8 mouse cellular contexts compared by ENCODE assay signal in the genomic region with DNA sequence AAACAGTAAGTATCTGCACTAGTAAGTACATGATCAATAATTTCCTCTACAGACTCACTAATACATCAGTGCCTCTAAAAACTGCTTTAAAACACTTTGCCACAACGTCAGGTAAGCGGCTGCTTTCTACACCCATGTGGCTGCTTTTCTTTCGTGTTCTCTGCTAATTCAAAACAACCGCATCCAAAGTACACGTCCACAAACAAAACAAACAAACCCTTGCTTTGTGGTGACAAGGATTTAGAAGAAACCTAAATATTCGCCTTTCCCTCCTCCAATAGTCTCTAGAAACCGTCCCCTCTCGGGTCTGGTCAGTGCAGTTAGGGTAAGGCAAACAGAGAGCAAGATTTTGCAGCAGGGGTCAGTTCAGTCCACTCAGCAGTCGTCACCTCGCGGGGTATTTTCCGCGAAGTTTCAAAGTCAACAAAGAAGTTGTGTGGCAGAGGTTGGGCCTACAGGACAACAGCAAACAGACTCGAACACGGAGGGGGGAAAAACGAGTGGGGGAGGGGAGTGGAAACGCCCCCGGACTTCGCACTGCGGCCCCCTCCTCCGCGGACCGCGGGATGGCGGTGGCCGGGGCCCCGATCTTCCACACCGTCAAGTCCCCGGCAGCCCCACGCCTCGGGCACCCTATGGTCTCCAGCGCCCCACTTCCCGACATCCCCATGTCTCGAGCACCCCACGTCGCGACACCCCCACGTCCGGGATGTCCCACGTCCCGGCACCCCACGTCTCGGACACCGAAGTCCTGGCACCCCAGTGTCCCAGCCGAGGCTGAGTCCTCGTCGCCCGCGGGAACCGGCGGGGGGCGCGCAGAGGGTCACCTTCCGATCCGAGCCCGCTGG. TPM values are rescaled to one million over a fixed set of nuclear protein-coding genes. Genes with fewer than 3 reads are reported as not detected.
DNase-seq lines count a peak whose midpoint lies in the region; ATAC-seq and TF ChIP-seq lines count a peak whose summit lies in the region.

No protein-coding gene starts in this region.

- H3K4me1 ChIP-seq in kidney, adult 2 months (ENCODE audit: control insufficient read depth, insufficient read depth, low read length): peaks cover 2% of the 10 kb centered on the region; the same call in 1 of the 2 replicates
- H3K4me1 ChIP-seq in neural tube, embryonic 15.5 days: peaks cover 26% of the 10 kb centered on the region

- 1% methylated on average over 54 of the region's 56 CpGs for WGBS in kidney, adult 2 months
- under 1% methylated on average over 54 of the region's 56 CpGs for WGBS in neural tube, embryonic 15.5 days

- no peaks in the 10 kb centered on the region for H3K36me3 ChIP-seq in kidney, adult 2 months (ENCODE audit: control insufficient read depth, insufficient read depth, low read length)
- H3K36me3 ChIP-seq in neural tube, embryonic 15.5 days: no peaks in the 10 kb centered on the region

- peak overlapping the region; percentile 98 for H3K4me3 ChIP-seq in kidney, adult 2 months (ENCODE audit: insufficient read depth, low read depth, low read length)
- peak overlapping the region; percentile 80 for H3K4me3 ChIP-seq in neural tube, embryonic 15.5 days (replicated peaks)

- H3K9ac ChIP-seq in neural tube, embryonic 15.5 days (replicated peaks): peak overlapping the region; percentile 83

- ATAC-seq in neural tube, embryonic 15.5 days (ENCODE audit: low FRiP score): peak; percentile 56

- peak overlapping the region; percentile 94 for H3K27ac ChIP-seq in kidney, adult 2 months (ENCODE audit: insufficient read depth, low read depth, low read length)
- H3K27ac ChIP-seq in neural tube, embryonic 15.5 days (replicated peaks): peak overlapping the region; percentile 98

- H3K4me2 ChIP-seq in neural tube, embryonic 15.5 days: peak overlapping the region; percentile 64

- no peak for TF ChIP-seq CTCF in kidney, adult 2 months (conservative IDR thresholded peaks at IDR 0.05; ENCODE audit: insufficient read depth, insufficient read length, low read depth, low read length)

- H3K9me3 ChIP-seq in neural tube, embryonic 15.5 days (replicated peaks): no peaks in the 10 kb centered on the region

- TF ChIP-seq POLR2A in kidney, adult 2 months (IDR thresholded peaks at IDR 0.05; ENCODE audit: low read depth, low read length): no peak

- peak; percentile 44 for DNase-seq in urinary bladder, adult 2 months (ENCODE audit: low spot score)
- no peak for DNase-seq in urinary bladder, postnatal 10 days (ENCODE audit: low spot score)
- DNase-seq in embryo, embryonic 10 days (ENCODE audit: low spot score): peak; percentile 51
- peak; percentile 21 to 24 for DNase-seq in heart, adult 9 months (ENCODE audit: low spot score in 2 of 2)
- peak; percentile 71 for DNase-seq in kidney, adult 2 months
- peak; percentile 38 to 44 for DNase-seq in lung, adult 18-20 months
- DNase-seq in thymus, postnatal 14 days: peak; percentile 70

- H3K27me3 ChIP-seq in kidney, adult 2 months (replicated peaks; ENCODE audit: control insufficient read depth, insufficient read depth, low read length): no peaks in the 10 kb centered on the region
- no peaks in the 10 kb centered on the region for H3K27me3 ChIP-seq in neural tube, embryonic 15.5 days (replicated peaks)

RNA-seq across cellular contexts. Expression of gene March6, which starts 0.8 kb away (rescaled TPM):
- 29.9 and 37.2 TPM in 2 replicates for polyA plus RNA-seq in urinary bladder, adult 2 months (2012; rRNA removed)
- 36.1 and 46.6 TPM in 2 replicates for polyA plus RNA-seq in kidney, adult 2 months (2012; rRNA removed)
- 57.8 and 63.2 TPM in 2 replicates for polyA plus RNA-seq in neural tube, embryonic 15.5 days (2015; fragmentation: Nextera tagmentation; extraction: Ambion mirVana)

RNA-seq across cellular contexts. Expression of gene Cmbl, which starts 35.2 kb away (rescaled TPM):
- polyA plus RNA-seq in urinary bladder, adult 2 months (2012; rRNA removed): 57.5 and 62.9 TPM in 2 replicates
- 343 and 361 TPM in 2 replicates for polyA plus RNA-seq in kidney, adult 2 months (2012; rRNA removed)
- 6.9 and 7.7 TPM in 2 replicates for polyA plus RNA-seq in neural tube, embryonic 15.5 days (2015; fragmentation: Nextera tagmentation; extraction: Ambion mirVana)
